ENCODE assay signal across 8 mouse cellular contexts in the genomic region with DNA sequence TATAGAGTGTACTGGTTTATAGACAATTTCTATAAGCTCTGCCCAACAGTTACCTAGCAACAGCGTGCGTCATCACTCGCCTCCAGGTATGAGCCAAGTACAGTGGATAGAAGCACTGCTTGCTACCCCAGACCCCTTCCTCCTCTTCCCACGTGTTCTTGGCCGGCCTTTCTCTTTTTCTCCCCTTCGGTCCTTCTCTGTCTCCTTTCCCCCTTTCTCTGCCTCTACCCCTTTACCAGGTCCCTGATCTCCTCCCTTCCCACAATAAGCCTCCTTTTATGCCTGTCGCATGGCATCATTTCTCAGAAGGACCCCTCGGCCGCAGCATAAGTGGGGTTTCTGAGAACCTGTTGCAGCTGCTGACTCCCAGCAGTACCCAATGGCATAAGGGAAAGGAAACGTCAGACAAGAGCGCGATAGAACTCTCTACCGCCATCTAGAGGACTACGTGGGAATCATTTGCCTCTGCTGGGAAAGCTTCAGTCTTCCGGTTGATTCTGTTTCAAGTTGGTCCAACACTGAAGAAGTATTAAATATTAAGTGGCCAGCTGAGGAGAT. TPM values are rescaled to one million over a fixed set of nuclear protein-coding genes. Genes with fewer than 3 reads are reported as not detected.
DNase-seq lines count a peak whose midpoint lies in the region; ATAC-seq and TF ChIP-seq lines count a peak whose summit lies in the region.

No protein-coding gene starts in this region.

- TF ChIP-seq CTCF in intestine, postnatal 0 days (IDR thresholded peaks at IDR 0.05; ENCODE audit: low read depth): peak; percentile 93
- TF ChIP-seq CTCF in small intestine, adult 2 months (IDR thresholded peaks at IDR 0.05; ENCODE audit: extremely low read depth, insufficient read length, insufficient replicate concordance, low read depth, low read length): peak; percentile 71; the same call in 1 of the 2 replicates

- H3K27me3 ChIP-seq in intestine, postnatal 0 days (replicated peaks; ENCODE audit: control insufficient read depth, insufficient read depth, low read length): no peaks in the 10 kb centered on the region
- no peaks in the 10 kb centered on the region for H3K27me3 ChIP-seq in midbrain, embryonic 11.5 days (ENCODE audit: control insufficient read depth, insufficient read depth, low read length)
- no peaks in the 10 kb centered on the region for H3K27me3 ChIP-seq in small intestine, adult 2 months (ENCODE audit: control insufficient read depth, insufficient read depth, low read length)

- no peak for ATAC-seq in intestine, postnatal 0 days
- ATAC-seq in midbrain, embryonic 11.5 days (ENCODE audit: low FRiP score): peak; percentile 45

- DNase-seq in 3T3-L1 (ENCODE audit: low read depth, low spot score) (peak; percentile 94), adipocyte (ENCODE audit: low spot score) (peak; percentile 92)
- peak; percentile 81 for DNase-seq in embryo, embryonic 11.5 days (ENCODE audit: low read depth, low spot score)
- peak; percentile 52 for DNase-seq in gastrocnemius, postnatal 25 days
- peak; percentile 65 for DNase-seq in left cerebral cortex, postnatal 4 days
- peak; percentile 98 for DNase-seq in midbrain, embryonic 11.5 days (ENCODE audit: low spot score, missing footprints)

- H3K36me3 ChIP-seq in intestine, postnatal 0 days (ENCODE audit: control insufficient read depth, insufficient read depth): no peaks in the 10 kb centered on the region
- no peaks in the 10 kb centered on the region for H3K36me3 ChIP-seq in midbrain, embryonic 11.5 days (ENCODE audit: control insufficient read depth, insufficient read depth, low read length)
- no peaks in the 10 kb centered on the region for H3K36me3 ChIP-seq in small intestine, adult 2 months (ENCODE audit: control insufficient read depth, insufficient read depth, low read length)

- no peaks in the 10 kb centered on the region for H3K9me3 ChIP-seq in intestine, postnatal 0 days (ENCODE audit: control insufficient read depth)
- no peaks in the 10 kb centered on the region for H3K9me3 ChIP-seq in midbrain, embryonic 11.5 days (ENCODE audit: control insufficient read depth, low read length)

- H3K4me2 ChIP-seq in intestine, postnatal 0 days (replicated peaks; ENCODE audit: low read depth): peak overlapping the region; percentile 46
- H3K4me2 ChIP-seq in midbrain, embryonic 11.5 days: no peak overlapping the region; the same call in 1 of the 2 replicates

- H3K4me3 ChIP-seq in intestine, postnatal 0 days (ENCODE audit: low read depth, low read length): no peak overlapping the region
- no peak overlapping the region for H3K4me3 ChIP-seq in midbrain, embryonic 11.5 days (ENCODE audit: low read depth, low read length)
- peak overlapping the region; percentile 30 for H3K4me3 ChIP-seq in small intestine, adult 2 months (ENCODE audit: low read depth, low read length)

- WGBS in intestine, postnatal 0 days: 27% methylated on average over 15 of the region's 15 CpGs
- WGBS in midbrain, embryonic 11.5 days: 26% methylated on average over 15 of the region's 15 CpGs
- 25% methylated on average over 15 of the region's 15 CpGs for WGBS in small intestine, adult 2 months

- peaks cover 11% of the 10 kb centered on the region; the same call in 1 of the 2 replicates for H3K4me1 ChIP-seq in intestine, postnatal 0 days (replicated peaks; ENCODE audit: control insufficient read depth, insufficient read depth, low read length)
- H3K4me1 ChIP-seq in midbrain, embryonic 11.5 days (ENCODE audit: control insufficient read depth, insufficient read depth, low read length): 0 out of 2 replicates have a peak, but pooled peaks cover 4% of the 10 kb centered on the region
- peaks cover 24% of the 10 kb centered on the region for H3K4me1 ChIP-seq in small intestine, adult 2 months (ENCODE audit: control insufficient read depth, insufficient read depth, insufficient read length, low read length)

- intact Hi-C loops in left cerebral cortex, postnatal 4 days (cut with DNase I): loop anchor here (5.0 kb wide), 1 partner anchor 44 kb away; no protein-coding TSS in a partner anchor

- H3K9ac ChIP-seq in intestine, postnatal 0 days (ENCODE audit: low read depth, low read length): no peak overlapping the region
- H3K9ac ChIP-seq in midbrain, embryonic 11.5 days (ENCODE audit: low read length): no peak overlapping the region; the same call in 1 of the 2 replicates

- TF ChIP-seq POLR2A in small intestine, adult 2 months (IDR thresholded peaks at IDR 0.05; ENCODE audit: low read depth, low read length): no peak

- H3K27ac ChIP-seq in intestine, postnatal 0 days (ENCODE audit: low read depth, low read length): no peak overlapping the region
- H3K27ac ChIP-seq in midbrain, embryonic 11.5 days (ENCODE audit: low read depth, low read length): no peak overlapping the region
- H3K27ac ChIP-seq in small intestine, adult 2 months (ENCODE audit: insufficient read depth, low read depth, low read length): no peak overlapping the region

RNA-seq across cellular contexts. Expression of a gene that starts 24.8 kb away (rescaled TPM):
- total RNA-seq in gastrocnemius, postnatal 25 days (2021): 1 to 10 TPM in 1 of 2 experiments, under 1 TPM in 1; 0.36 to 1.4 TPM
- 0.34 and 0.38 TPM in 2 replicates for polyA plus RNA-seq in intestine, postnatal 0 days (2015; fragmentation: Nextera tagmentation; extraction: Ambion mirVana)
- total RNA-seq in left cerebral cortex, postnatal 4 days (2021): not detected
- polyA plus RNA-seq in midbrain, embryonic 11.5 days (2014; fragmentation: Nextera tagmentation; extraction: Ambion mirVana): 0.21 TPM in 1 of 2 replicates, not detected in the other
- 0.75 and 5.8 TPM in 2 replicates for polyA plus RNA-seq in small intestine, adult 2 months (2012; rRNA removed)

RNA-seq across cellular contexts. Expression of a gene that starts 27.2 kb away (rescaled TPM):
- total RNA-seq in gastrocnemius, postnatal 25 days (2021): 10 to 100 TPM; 41.4 to 42.2 TPM
- polyA plus RNA-seq in intestine, postnatal 0 days (2015; fragmentation: Nextera tagmentation; extraction: Ambion mirVana): 37.8 and 38.4 TPM in 2 replicates
- 10 to 100 TPM; 68.8 to 69.9 TPM for total RNA-seq in left cerebral cortex, postnatal 4 days (2021)
- 45.1 and 46.8 TPM in 2 replicates for polyA plus RNA-seq in midbrain, embryonic 11.5 days (2014; fragmentation: Nextera tagmentation; extraction: Ambion mirVana)
- polyA plus RNA-seq in small intestine, adult 2 months (2012; rRNA removed): 26.1 and 35.2 TPM in 2 replicates

RNA-seq across cellular contexts. Expression of a gene that starts 32.5 kb away (rescaled TPM):
- under 1 TPM; 0.13 to 0.59 TPM for total RNA-seq in gastrocnemius, postnatal 25 days (2021)
- polyA plus RNA-seq in intestine, postnatal 0 days (2015; fragmentation: Nextera tagmentation; extraction: Ambion mirVana): not detected in 2 replicates
- 1 to 10 TPM in 1 of 2 experiments, under 1 TPM in 1; 0.14 to 3.6 TPM for total RNA-seq in left cerebral cortex, postnatal 4 days (2021)
- 0.52 and 0.84 TPM in 2 replicates for polyA plus RNA-seq in midbrain, embryonic 11.5 days (2014; fragmentation: Nextera tagmentation; extraction: Ambion mirVana)
- 0.03 TPM in 1 of 2 replicates, not detected in the other for polyA plus RNA-seq in small intestine, adult 2 months (2012; rRNA removed)

RNA-seq across cellular contexts. Expression of a gene that starts 53.6 kb away (rescaled TPM):
- total RNA-seq in gastrocnemius, postnatal 25 days (2021): 100 to 1,000 TPM; 839 to 859 TPM
- polyA plus RNA-seq in intestine, postnatal 0 days (2015; fragmentation: Nextera tagmentation; extraction: Ambion mirVana): 483 and 505 TPM in 2 replicates
- total RNA-seq in left cerebral cortex, postnatal 4 days (2021): 1,000 to 10,000 TPM; 1,680 to 1,682 TPM
- polyA plus RNA-seq in midbrain, embryonic 11.5 days (2014; fragmentation: Nextera tagmentation; extraction: Ambion mirVana): 1,614 and 1,690 TPM in 2 replicates
- 93.8 and 157 TPM in 2 replicates for polyA plus RNA-seq in small intestine, adult 2 months (2012; rRNA removed)

RNA-seq across cellular contexts. Expression of a gene that starts 59.5 kb away (rescaled TPM):
- total RNA-seq in gastrocnemius, postnatal 25 days (2021): 10 to 100 TPM; 93.5 to 96.0 TPM
- 120 and 127 TPM in 2 replicates for polyA plus RNA-seq in intestine, postnatal 0 days (2015; fragmentation: Nextera tagmentation; extraction: Ambion mirVana)
- total RNA-seq in left cerebral cortex, postnatal 4 days (2021): 10 to 100 TPM; 49.2 to 55.7 TPM
- polyA plus RNA-seq in midbrain, embryonic 11.5 days (2014; fragmentation: Nextera tagmentation; extraction: Ambion mirVana): 111 and 114 TPM in 2 replicates
- polyA plus RNA-seq in small intestine, adult 2 months (2012; rRNA removed): 105 and 161 TPM in 2 replicates
